In the genomic region with DNA sequence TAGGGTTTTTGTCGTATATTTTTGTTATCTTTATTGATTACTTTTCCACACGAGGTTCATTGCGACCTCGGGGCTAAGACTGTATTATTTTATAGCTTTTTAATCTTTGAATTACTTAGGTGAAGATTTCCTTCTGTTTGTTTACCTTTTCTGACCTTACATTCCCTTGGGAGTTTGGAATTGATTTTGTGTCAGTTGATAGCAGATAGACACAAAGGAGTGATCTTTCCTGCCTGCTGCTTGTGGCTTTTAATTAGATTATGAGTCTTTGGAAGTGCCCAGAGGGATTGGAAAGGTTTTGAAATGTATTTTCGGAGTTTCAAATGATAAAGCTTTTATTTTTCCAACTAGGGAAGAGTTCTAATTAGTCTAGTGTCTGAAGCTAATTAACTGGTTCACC, we compare ENCODE assay signal across 9 mouse cellular contexts. TPM values are rescaled to one million over a fixed set of nuclear protein-coding genes. Genes with fewer than 3 reads are reported as not detected.
DNase-seq lines count a peak whose midpoint lies in the region; ATAC-seq and TF ChIP-seq lines count a peak whose summit lies in the region.
"Had no signal": no experiment of that assay in that cellular context is flagged by ENCODE, and none has a peak within 500 bp of the region (broad histone marks: within the 10 kb centered on the region; RNA-seq: fewer than 3 reads in every experiment).

No protein-coding gene starts in this region.

- ATAC-seq in kidney, postnatal 0 days (replicated peaks; ENCODE audit: low FRiP score, low read depth) = no peak
- ATAC-seq in hindbrain, postnatal 0 days = no peak
- ATAC-seq in midbrain, postnatal 0 days (ENCODE audit: low FRiP score) = no peak
- no peak for ATAC-seq in frontal cortex, adult (ENCODE audit: low TSS enrichment)

- no peak for TF ChIP-seq CTCF in kidney, postnatal 0 days (IDR thresholded peaks at IDR 0.05; ENCODE audit: low read depth)
- no peak for TF ChIP-seq CTCF in hindbrain, postnatal 0 days (IDR thresholded peaks at IDR 0.05; ENCODE audit: low read depth)
- no peak for TF ChIP-seq CTCF in midbrain, postnatal 0 days (IDR thresholded peaks at IDR 0.05)
- no peak for TF ChIP-seq CTCF in lung, adult 2 months (IDR thresholded peaks at IDR 0.05; ENCODE audit: insufficient read depth, low read length)

- H3K9me3 ChIP-seq in kidney, postnatal 0 days (replicated peaks; ENCODE audit: low read length) = no peaks in the 10 kb centered on the region
- H3K9me3 ChIP-seq in hindbrain, postnatal 0 days (ENCODE audit: low read length) = no peaks in the 10 kb centered on the region
- H3K9me3 ChIP-seq in midbrain, postnatal 0 days (ENCODE audit: low read length) = no peaks in the 10 kb centered on the region

- TF ChIP-seq POLR2A in lung, adult 2 months (IDR thresholded peaks at IDR 0.05; ENCODE audit: borderline replicate concordance, extremely low read depth, low read depth, low read length) = no peak

- 23% methylated on average over 5 of the region's 5 CpGs for WGBS in kidney, postnatal 0 days
- WGBS in hindbrain, postnatal 0 days = 49% methylated on average over 5 of the region's 5 CpGs
- WGBS in midbrain, postnatal 0 days = 39% methylated on average over 5 of the region's 5 CpGs
- WGBS in lung, adult 2 months = 19% methylated on average over 5 of the region's 5 CpGs

- H3K4me1 ChIP-seq in kidney, postnatal 0 days (replicated peaks; ENCODE audit: insufficient read depth, low read length) = 0 out of 2 replicates have a peak, but pooled peaks cover 4% of the 10 kb centered on the region
- 0 out of 2 replicates have a peak, but pooled peaks cover 3% of the 10 kb centered on the region for H3K4me1 ChIP-seq in hindbrain, postnatal 0 days (ENCODE audit: insufficient read depth, low read length)
- no peaks in the 10 kb centered on the region for H3K4me1 ChIP-seq in midbrain, postnatal 0 days (ENCODE audit: insufficient read depth, low read length)
- no peaks in the 10 kb centered on the region; the same call in 1 of the 2 replicates for H3K4me1 ChIP-seq in lung, adult 2 months (ENCODE audit: control insufficient read depth, insufficient read depth, low read length)

- peak overlapping the region; percentile 84; the same call in 1 of the 2 replicates for H3K9ac ChIP-seq in kidney, postnatal 0 days (ENCODE audit: low read depth, low read length)
- peak overlapping the region; percentile 85; the same call in 1 of the 2 replicates for H3K9ac ChIP-seq in hindbrain, postnatal 0 days (replicated peaks; ENCODE audit: low read length)
- peak overlapping the region; percentile 89 for H3K9ac ChIP-seq in midbrain, postnatal 0 days (replicated peaks; ENCODE audit: low read length, poor library complexity, severe bottlenecking)

- no peak overlapping the region for H3K27ac ChIP-seq in kidney, postnatal 0 days
- no peak overlapping the region for H3K27ac ChIP-seq in hindbrain, postnatal 0 days
- no peak overlapping the region for H3K27ac ChIP-seq in midbrain, postnatal 0 days (ENCODE audit: low read depth, low read length)

- H3K4me3 ChIP-seq in kidney, postnatal 0 days (replicated peaks; ENCODE audit: low read depth, low read length) = peak overlapping the region; percentile 74
- H3K4me3 ChIP-seq in hindbrain, postnatal 0 days (ENCODE audit: low read length) = peak overlapping the region; percentile 76
- peak overlapping the region; percentile 69 for H3K4me3 ChIP-seq in midbrain, postnatal 0 days (ENCODE audit: low read depth, low read length)
- no peak overlapping the region for H3K4me3 ChIP-seq in lung, adult 2 months (replicated peaks; ENCODE audit: extremely low read depth, low read depth, low read length)

- H3K27me3 ChIP-seq in kidney, postnatal 0 days (ENCODE audit: insufficient read depth, low read length) = no peaks in the 10 kb centered on the region
- H3K27me3 ChIP-seq in hindbrain, postnatal 0 days (ENCODE audit: insufficient read depth, low read length) = no peaks in the 10 kb centered on the region
- H3K27me3 ChIP-seq in midbrain, postnatal 0 days (ENCODE audit: insufficient read depth, low read length) = no peaks in the 10 kb centered on the region

- peak overlapping the region; percentile 69 for H3K4me2 ChIP-seq in kidney, postnatal 0 days (ENCODE audit: low read length)
- H3K4me2 ChIP-seq in hindbrain, postnatal 0 days (ENCODE audit: low read depth, low read length) = peak overlapping the region; percentile 71
- peak overlapping the region; percentile 55 for H3K4me2 ChIP-seq in midbrain, postnatal 0 days (ENCODE audit: low read depth, low read length, poor library complexity, severe bottlenecking)

- no peak for DNase-seq in kidney, postnatal 0 days (ENCODE audit: low spot score)
- DNase-seq in kidney, adult 18-20 months = no peak
- DNase-seq in embryo, embryonic 11 days = peak; percentile 33
- peak; percentile 7 for DNase-seq in hindbrain, postnatal 0 days (ENCODE audit: low spot score)
- DNase-seq in midbrain, postnatal 0 days (ENCODE audit: low spot score) = no peak
- DNase-seq in gastrocnemius, postnatal 10 days = no peak
- DNase-seq in lung, adult 2 months = no peak
- DNase-seq: kidney, postnatal 14 days had no signal

- H3K36me3 ChIP-seq in kidney, postnatal 0 days (ENCODE audit: insufficient read depth, low read length) = no peaks in the 10 kb centered on the region
- H3K36me3 ChIP-seq in hindbrain, postnatal 0 days (ENCODE audit: insufficient read depth, low read length) = no peaks in the 10 kb centered on the region
- H3K36me3 ChIP-seq in midbrain, postnatal 0 days (ENCODE audit: insufficient read depth, low read length) = no peaks in the 10 kb centered on the region

RNA-seq across cellular contexts. Expression of a gene that starts 1.1 kb away (rescaled TPM):
- 13.1 and 14.7 TPM in 2 replicates for polyA plus RNA-seq in kidney, postnatal 0 days (2015; fragmentation: Nextera tagmentation; extraction: Ambion mirVana)
- total RNA-seq in hindbrain, postnatal 0 days (2014; rRNA removed) = 9.9 and 17.9 TPM in 2 replicates
- 14.9 and 15.6 TPM in 2 replicates for polyA plus RNA-seq in hindbrain, postnatal 0 days (2015; fragmentation: Nextera tagmentation; extraction: Ambion mirVana)
- total RNA-seq in midbrain, postnatal 0 days (2014; rRNA removed) = 8.7 and 13.9 TPM in 2 replicates
- 15.8 and 16.0 TPM in 2 replicates for polyA plus RNA-seq in midbrain, postnatal 0 days (2015; fragmentation: Nextera tagmentation; extraction: Ambion mirVana)
- 1 to 10 TPM; 6.8 to 7.5 TPM for total RNA-seq in gastrocnemius, postnatal 10 days (2021)
- polyA plus RNA-seq in lung, adult 2 months (2012; rRNA removed) = 3.7 and 4.6 TPM in 2 replicates

Comparison
In these comparisons a context has a peak if more than half of its experiments do, and no peak if none do; other contexts are left out.
1. DNase-seq: peak in embryo, embryonic 11 days (single experiment) and hindbrain, postnatal 0 days (single experiment); none in kidney, postnatal 0 days (single experiment), kidney, adult 18-20 months (single experiment), midbrain, postnatal 0 days (single experiment), gastrocnemius, postnatal 10 days (single experiment) and lung, adult 2 months (single experiment).
2. Peak in every context shown above with its lines, with median percentiles within 50 percentile points of each other: H3K4me2 ChIP-seq and H3K9ac ChIP-seq.